Mouse (Mus musculus): ENCODE data around the gene Tex21.
A peak's percentile ranks its signal among the peaks of the same experiment; 100 is the strongest.

Gene Tex21

GRCm38 (mm10) chr12:76246646-76247045, at the start of gene Tex21:
Tex21 (minus strand) TSS chr12:76246746.
- DNase-seq (ENCODE audit: low spot score in 2 of 2), result no peak

DNA sequence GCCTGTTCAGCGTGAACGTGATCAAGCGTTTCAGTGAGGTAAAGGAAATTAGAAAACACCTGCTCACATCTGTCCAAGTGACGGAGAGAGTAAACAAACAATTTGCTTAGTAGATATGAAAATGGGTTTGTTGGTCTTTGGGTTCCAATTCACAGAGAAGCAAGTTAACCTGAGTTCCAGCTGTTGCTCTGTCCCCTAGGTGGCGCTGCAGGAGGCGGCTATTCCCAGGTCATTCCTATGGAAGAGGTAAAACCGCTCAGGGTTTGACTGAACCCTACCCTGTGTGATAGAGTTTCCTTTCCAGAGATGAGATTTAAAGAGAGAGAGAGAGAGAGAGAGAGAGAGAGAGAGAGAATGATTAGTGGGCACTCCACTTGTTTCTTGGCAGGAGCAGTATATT, 46.6 kb upstream of the Tex21 start:
- peak; percentile 54 to 60 for DNase-seq (ENCODE audit: low spot score in 2 of 2)

- no peak for DNase-seq (ENCODE audit: low spot score in 2 of 2)
Observed at GRCm38 (mm10) chr12:76290271-76290670, 43.7 kb upstream of the Tex21 start.

- DNase-seq (ENCODE audit: low spot score in 2 of 2), result no peak
Observed at GRCm38 (mm10) chr12:76289428-76289827, 42.9 kb upstream of the Tex21 start.

DNA sequence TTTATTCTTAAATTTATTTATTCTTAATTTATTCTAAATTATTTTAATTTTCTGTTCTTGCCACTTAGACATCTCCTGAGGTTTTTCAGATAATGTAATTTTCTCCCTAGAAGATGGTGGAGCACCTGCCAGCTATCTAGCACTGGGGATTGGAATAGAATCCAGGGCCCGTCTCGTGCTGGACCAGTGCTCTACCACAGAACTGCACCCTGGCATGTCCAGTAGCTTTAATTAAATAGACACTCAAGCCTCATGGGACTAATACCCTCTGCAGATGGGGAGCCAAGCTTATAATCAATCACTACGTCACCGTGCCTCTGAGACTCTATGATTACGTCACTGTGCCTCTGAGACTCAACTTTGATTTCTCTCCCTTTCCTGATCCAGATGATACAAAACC, 41.9 kb upstream of the Tex21 start:
- DNase-seq (ENCODE audit: low spot score in 2 of 2), result no peak

DNA sequence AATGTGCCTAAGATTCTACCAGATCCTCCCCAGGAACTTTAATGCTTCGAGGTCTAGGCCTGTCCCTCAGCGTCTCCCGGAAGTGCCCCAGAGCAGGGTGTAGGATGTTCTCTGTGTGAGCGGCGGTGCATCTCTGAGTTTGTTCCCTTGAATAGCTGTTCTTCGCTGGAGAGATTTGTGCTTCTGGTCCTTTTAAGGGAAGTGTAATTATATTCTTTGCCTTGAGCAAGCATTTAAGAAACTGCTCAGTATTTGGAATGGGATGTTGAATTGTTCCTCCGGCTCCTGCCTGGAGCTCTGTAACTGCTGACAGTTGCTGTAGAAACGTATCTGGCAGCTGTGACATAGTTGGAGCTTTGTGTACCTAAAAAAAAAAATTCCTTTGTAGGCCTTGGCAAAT, 41.4 kb upstream of the Tex21 start:
- no peak for DNase-seq (ENCODE audit: low spot score in 2 of 2)

GRCm38 (mm10) chr12:76285418-76285817, 38.9 kb upstream of the Tex21 start:
- DNase-seq (ENCODE audit: low spot score in 2 of 2), result no peak

GRCm38 (mm10) chr12:76282532-76283173, 36.1 kb upstream of the Tex21 start:
- no peak for DNase-seq (ENCODE audit: low spot score in 2 of 2)

- no peak for DNase-seq (ENCODE audit: low spot score in 2 of 2)
Observed at GRCm38 (mm10) chr12:76282132-76282531, 35.6 kb upstream of the Tex21 start.

DNA sequence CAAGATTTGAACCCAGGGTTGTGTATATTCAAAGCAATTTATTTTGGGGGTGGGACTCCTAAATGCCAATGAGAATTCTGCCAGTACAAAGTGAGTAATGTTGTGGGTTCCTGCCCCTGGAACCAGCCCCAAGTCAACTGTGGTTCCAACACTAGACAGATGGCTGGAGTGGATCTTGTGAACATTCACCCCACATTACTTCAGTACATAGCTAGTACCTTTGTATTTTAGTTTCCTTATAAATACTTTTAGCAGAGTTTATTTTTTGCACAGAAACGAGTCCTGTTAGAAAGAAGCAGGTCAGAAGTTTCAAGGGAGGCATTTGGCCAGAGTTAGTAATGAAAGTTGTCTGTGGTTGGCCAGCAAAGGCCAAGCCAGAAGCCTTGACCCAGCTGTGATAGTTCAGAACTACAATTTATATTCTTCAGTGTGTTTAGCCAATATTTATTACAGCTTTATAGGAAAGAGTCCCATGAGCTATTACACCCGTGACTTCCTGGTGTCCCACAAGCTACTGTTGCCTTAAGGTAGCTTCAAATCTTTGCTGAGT, 34.6 kb upstream of the Tex21 start:
- DNase-seq (ENCODE audit: low spot score in 2 of 2), result no peak

- DNase-seq (ENCODE audit: low spot score in 2 of 2), result peak in 1 of 2 experiments; percentile 52
Observed at GRCm38 (mm10) chr12:76280556-76280955, 34.0 kb upstream of the Tex21 start.

- no peak for DNase-seq (ENCODE audit: low spot score in 2 of 2)
Observed at GRCm38 (mm10) chr12:76278209-76278608, 31.7 kb upstream of the Tex21 start.

DNA sequence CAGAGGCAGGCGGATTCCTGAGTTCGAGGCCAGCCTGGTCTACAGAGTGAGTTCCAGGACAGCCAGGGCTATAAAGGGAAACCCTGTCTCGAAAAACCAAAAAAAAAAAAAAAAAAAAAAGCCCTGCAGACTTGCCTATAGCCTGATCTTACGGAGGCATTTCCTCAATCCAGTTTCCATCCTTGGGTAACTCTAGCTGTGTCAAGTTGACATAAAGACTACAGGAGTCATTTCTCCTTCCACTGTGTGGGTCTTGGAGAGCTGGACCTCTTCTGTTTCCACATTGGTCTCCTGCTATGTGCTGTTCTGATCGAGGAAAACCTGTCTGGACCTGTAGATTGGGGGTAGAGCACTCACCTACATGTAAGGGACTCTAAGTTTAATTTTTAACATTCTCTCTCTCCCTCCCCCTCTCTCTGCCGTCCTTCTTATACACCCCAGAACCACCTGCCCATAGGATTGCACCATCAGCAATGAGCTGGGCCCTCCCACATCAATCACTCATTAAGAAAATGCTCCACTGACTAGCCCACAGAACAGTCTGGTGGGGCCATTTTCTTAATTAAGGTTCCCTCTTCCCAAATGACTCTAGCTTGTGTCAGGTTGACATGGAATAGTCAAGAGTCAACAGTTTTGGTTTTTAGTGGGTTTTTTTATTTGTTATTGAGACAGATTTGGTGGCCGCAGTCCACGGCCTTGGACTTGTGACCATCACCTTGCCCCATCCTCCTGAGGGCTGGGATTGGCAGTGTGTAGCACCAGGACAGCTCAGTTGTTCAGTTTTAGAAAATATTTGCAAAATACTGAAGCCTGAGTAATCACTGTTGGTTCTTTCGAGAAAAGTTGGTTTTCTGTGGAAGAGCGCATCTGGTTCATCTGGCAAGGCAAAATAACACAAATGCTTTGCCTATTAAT, 26.3 kb upstream of the Tex21 start:
- no peak for DNase-seq (ENCODE audit: low spot score in 2 of 2)

GRCm38 (mm10) chr12:76271516-76271915, 25.0 kb upstream of the Tex21 start:
- DNase-seq (ENCODE audit: low spot score in 2 of 2), result no peak

DNA sequence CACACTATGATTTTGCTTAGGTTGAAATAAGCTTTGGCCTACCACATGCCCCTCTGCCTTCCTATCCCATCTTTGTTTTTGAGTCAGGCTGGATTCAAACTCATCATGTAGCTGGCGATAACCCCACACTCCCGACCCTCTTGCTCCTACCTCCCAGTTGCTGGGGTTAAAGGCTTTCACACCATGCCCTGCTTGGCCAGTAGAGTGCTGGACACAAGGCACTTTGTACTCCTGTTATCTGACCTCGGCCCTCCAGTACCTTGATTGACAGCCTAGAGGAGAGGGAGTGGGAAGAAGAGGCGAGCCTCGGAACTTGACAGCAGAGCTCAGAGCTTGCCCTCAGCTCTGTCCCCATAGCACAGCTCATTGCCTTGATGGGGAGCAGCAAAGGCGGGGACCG, 22.6 kb upstream of the Tex21 start:
- DNase-seq (ENCODE audit: low spot score in 2 of 2), result no peak

DNA sequence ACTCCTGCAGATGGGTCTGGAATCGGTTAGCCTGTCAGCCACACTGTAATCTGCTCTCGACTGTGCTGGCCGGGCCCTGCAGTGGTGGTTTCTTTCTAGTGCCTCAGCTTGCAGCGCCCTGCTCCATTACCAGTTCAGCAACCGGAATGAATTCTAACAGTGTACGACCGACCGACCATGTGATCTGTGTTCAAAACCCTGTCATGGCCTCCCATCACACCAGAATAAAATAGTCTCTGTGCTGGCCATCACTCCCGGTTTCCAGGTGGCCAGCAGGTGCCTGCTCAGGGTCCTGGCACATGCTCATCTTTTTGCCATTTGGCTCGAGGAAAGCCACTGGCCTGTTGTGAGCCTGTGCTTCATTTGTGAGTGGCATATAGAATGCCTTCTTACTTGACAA, 22.1 kb upstream of the Tex21 start:
- DNase-seq (ENCODE audit: low spot score in 2 of 2), result no peak

GRCm38 (mm10) chr12:76266875-76267274, 20.3 kb upstream of the Tex21 start:
- DNase-seq (ENCODE audit: low spot score in 2 of 2), result peak in 1 of 2 experiments; percentile 60

GRCm38 (mm10) chr12:76265001-76265400, 18.5 kb upstream of the Tex21 start:
- DNase-seq (ENCODE audit: low spot score in 2 of 2), result no peak

- no peak for DNase-seq (ENCODE audit: low spot score in 2 of 2)
Observed at GRCm38 (mm10) chr12:76264325-76264965, 17.9 kb upstream of the Tex21 start.

DNA sequence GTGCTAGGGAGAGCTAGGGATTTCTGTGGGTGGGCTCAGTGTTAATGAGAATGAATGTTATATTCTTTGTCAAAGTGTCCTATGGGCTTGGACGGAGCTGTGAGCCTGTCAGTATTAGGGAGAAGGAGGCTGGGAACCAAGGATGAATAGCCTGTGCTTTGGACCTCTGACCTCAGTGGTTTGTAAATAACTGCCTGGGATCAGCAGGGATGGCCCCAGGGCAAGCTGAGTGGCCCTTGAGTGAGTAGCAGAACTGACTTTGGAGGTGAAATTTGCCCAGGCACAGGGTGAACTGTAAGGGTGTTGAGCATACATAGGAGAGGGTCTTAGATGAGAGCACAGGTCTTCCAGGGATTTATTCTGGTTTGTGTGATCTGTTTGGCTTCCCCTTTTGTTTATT, 17.3 kb upstream of the Tex21 start:
- DNase-seq (ENCODE audit: low spot score in 2 of 2), result no peak

GRCm38 (mm10) chr12:76262918-76263317, 16.4 kb upstream of the Tex21 start:
- DNase-seq (ENCODE audit: low spot score in 2 of 2), result no peak

- DNase-seq (ENCODE audit: low spot score in 2 of 2), result no peak
Observed at GRCm38 (mm10) chr12:76261556-76261955, 15.0 kb upstream of the Tex21 start.

Data from frontal cortex, postnatal 36 days (tissue).